Mouse (Mus musculus) cerebellum, adult 2 months (tissue): ENCODE results near the gene Cabp2. TPM values are rescaled to one million over a fixed set of nuclear protein-coding genes. Genes with fewer than 3 reads are reported as not detected.

Source experiments
- DNase-seq, 2 experiments: peaks; one replicate each; pipeline ENCODE4 v3.0.0; 2021
- H3K27ac ChIP-seq: fragments of 200-500 bp; 2 replicates; pipeline ENCODE4 v1.5.1; 2012; ENCODE audit warnings: low read length, control low read depth, inconsistent platforms; ENCODE audit not compliant: insufficient read depth
- H3K27me3 ChIP-seq: fragments of 200-500 bp; 2 replicates; pipeline ENCODE4 v1.6.1; 2012; ENCODE audit warnings: inconsistent platforms, mild to moderate bottlenecking, low read length, moderate library complexity; ENCODE audit not compliant: control insufficient read depth, insufficient read depth
- H3K4me1 ChIP-seq: fragments of 200-500 bp; 2 replicates; pipeline ENCODE4 v1.6.1; 2011; ENCODE audit warnings: low read length; ENCODE audit not compliant: control insufficient read depth, insufficient read depth
- H3K4me3 ChIP-seq: fragments of 200-500 bp; replicated peaks from 2 replicates; pipeline ENCODE3; 2011; ENCODE audit warnings: mild to moderate bottlenecking, low read depth, low read length, control low read depth; ENCODE audit not compliant: insufficient read depth
- CTCF ChIP-seq: fragments of 200-500 bp; IDR thresholded peaks from 2 replicates; pipeline ENCODE4 v1.5.1; 2011; ENCODE audit warnings: low read depth, mild to moderate bottlenecking, control low read depth, low read length, moderate library complexity, borderline replicate concordance; ENCODE audit not compliant: insufficient read depth
- POLR2A ChIP-seq: fragments of 200-500 bp; IDR thresholded peaks from 2 replicates; pipeline ENCODE4 v1.6.1; 2011; ENCODE audit warnings: low read length, control low read depth, borderline replicate concordance; ENCODE audit not compliant: insufficient read depth
- WGBS: fragments of 180-500 bp; shearing (Covaris S2); methylation state at CpG from one replicate; pipeline ENCODE4 v1.1.7; 2018; 5-methylcytosine and 5-hydroxymethylcytosine counted together
- polyA plus RNA-seq: library from polyadenylated mRNA; depleted of rRNA; stranded (reverse); fragments of >200 nt; gene quantifications from 2 replicates; pipeline ENCODE4 v1.2.3, GENCODE M21; 2012

The Cabp2 gene
- polyA plus RNA-seq, 1 experiment = 5.5 TPM

GRCm38 (mm10) chr19:4052516-4053030, 28.8 kb upstream of the Cabp2 start:
- no peak overlapping the region for H3K4me3 ChIP-seq
- DNase-seq = no peak
- no peaks in the 10 kb centered on the region for H3K27me3 ChIP-seq
- H3K4me1 ChIP-seq = peaks cover 24% of the 10 kb centered on the region
- H3K27ac ChIP-seq = no peak overlapping the region
- TF ChIP-seq POLR2A (no peak), CTCF (no peak)
- WGBS = 77% methylated on average over 5 of the region's 5 CpGs

- H3K4me1 ChIP-seq = peaks cover 20% of the 10 kb centered on the region
- H3K27ac ChIP-seq = peak overlapping the region; percentile 88; the same call in 1 of the 2 replicates
- no peak for DNase-seq
- no peaks in the 10 kb centered on the region for H3K27me3 ChIP-seq
- TF ChIP-seq POLR2A (no peak), CTCF (no peak)
- 86% methylated on average over 5 of the region's 5 CpGs for WGBS
- no peak overlapping the region for H3K4me3 ChIP-seq
Measured at GRCm38 (mm10) chr19:4054613-4055012, 26.8 kb upstream of the Cabp2 start.

GRCm38 (mm10) chr19:4055216-4055946, 26.0 kb upstream of the Cabp2 start:
- WGBS = 21% methylated on average over 8 of the region's 8 CpGs
- peak overlapping the region; percentile 88 for H3K27ac ChIP-seq
- no peak overlapping the region for H3K4me3 ChIP-seq
- H3K4me1 ChIP-seq = peaks cover 20% of the 10 kb centered on the region
- peak; percentile 77 to 83 for DNase-seq
- TF ChIP-seq POLR2A = no peak
- no peak for TF ChIP-seq CTCF
- H3K27me3 ChIP-seq = no peaks in the 10 kb centered on the region

- DNase-seq = no peak
- TF ChIP-seq CTCF = no peak
- H3K4me3 ChIP-seq = no peak overlapping the region
- H3K4me1 ChIP-seq = peaks cover 20% of the 10 kb centered on the region
- H3K27ac ChIP-seq = peak overlapping the region; percentile 88
- 63% methylated on average over 15 of the region's 15 CpGs for WGBS
- no peaks in the 10 kb centered on the region for H3K27me3 ChIP-seq
Measured at GRCm38 (mm10) chr19:4055947-4056693, 25.3 kb upstream of the Cabp2 start.

GRCm38 (mm10) chr19:4056727-4057126, 24.7 kb upstream of the Cabp2 start:
- 71% methylated on average over 4 of the region's 4 CpGs for WGBS
- Histone ChIP-seq H3K27me3 (no peaks in the 10 kb centered on the region), H3K27ac (no peak overlapping the region), H3K4me3 (no peak overlapping the region), H3K4me1 (peaks cover 20% of the 10 kb centered on the region)
- TF ChIP-seq CTCF = no peak
- TF ChIP-seq POLR2A = no peak
- DNase-seq = no peak

- Histone ChIP-seq H3K4me3 (no peak overlapping the region), H3K4me1 (peaks cover 20% of the 10 kb centered on the region), H3K27me3 (no peaks in the 10 kb centered on the region), H3K27ac (no peak overlapping the region)
- 91% methylated on average over 13 of the region's 13 CpGs for WGBS
- no peak for TF ChIP-seq CTCF
- TF ChIP-seq POLR2A = no peak
- DNase-seq = no peak
Measured at GRCm38 (mm10) chr19:4057389-4057788, 24.0 kb upstream of the Cabp2 start.

- no peak for DNase-seq
- WGBS = 96% methylated on average over 7 of the region's 7 CpGs
- TF ChIP-seq POLR2A (no peak), CTCF (no peak)
- Histone ChIP-seq H3K27me3 (no peaks in the 10 kb centered on the region), H3K4me3 (no peak overlapping the region), H3K27ac (no peak overlapping the region), H3K4me1 (peaks cover 20% of the 10 kb centered on the region)
Measured at GRCm38 (mm10) chr19:4057962-4058361, 23.4 kb upstream of the Cabp2 start.
